Mouse (Mus musculus) Patski (cell line): ENCODE data around the gene Stard10. TPM values are rescaled to one million over a fixed set of nuclear protein-coding genes. Genes with fewer than 3 reads are reported as not detected.

Source experiments
- ATAC-seq: fragments of 100-300 bp; one replicate; pipeline ENCODE4 v1.8.0; 2021
- CTCF ChIA-PET: fragments of 350-600 bp; sonication (Branson Sonifier 250); formaldehyde crosslinking; loops from one replicate; lab custom pipeline; 2022; ENCODE audit warnings: inconsistent platforms; lab: Charles Lee
- POLR2A ChIA-PET: fragments of 350-600 bp; sonication (Branson Sonifier 250); formaldehyde crosslinking; loops from one replicate; lab custom pipeline; 2022; ENCODE audit warnings: antibody characterized with exemption, inconsistent platforms; lab: Charles Lee
- DNase-seq: peaks from one replicate; pipeline ENCODE4 v3.0.0-alpha.2; 2011; ENCODE audit warnings: low read depth, low spot score
- H3K27me3 ChIP-seq: fragments of 371-371 bp; one replicate; pipeline ENCODE4 v1.5.1; 2021
- CTCF ChIP-seq: fragments of 100-300 bp; IDR thresholded peaks from one replicate; pipeline ENCODE4 v1.5.1; 2021
- in situ Hi-C: fragments of 300-500 bp; cut with MboI; formaldehyde crosslinking; loops from 3 replicates; pipeline ENCODE4 v1.11.1; 2018; ENCODE audit warnings: low pct_unique_long_range_greater_than_20kb, mixed read lengths
- polyA plus RNA-seq: library from polyadenylated mRNA; unstranded; gene quantifications from one replicate; pipeline ENCODE4 v1.2.3, GENCODE M21; 2021

Gene Stard10
- polyA plus RNA-seq, 1 experiment from 2014 or later, result 68.5 TPM

GRCm38 (mm10) chr7:101291211-101291610 is 25.7 kb upstream of the Stard10 start:
- CTCF ChIA-PET, result interaction anchor here (1.3 kb wide), 1 partner anchor 13 kb away, joined by 3 read pairs; no protein-coding TSS in a partner anchor

GRCm38 (mm10) chr7:101291641-101292040 is 25.2 kb upstream of the Stard10 start:
- in situ Hi-C loops, result no loop called here
- no peak for ATAC-seq
- no peak for TF ChIP-seq CTCF
- DNase-seq, result no peak
- H3K27me3 ChIP-seq, result no peaks in the 10 kb centered on the region
- ChIA-PET CTCF (interaction anchor here (1.3 kb wide), 1 partner anchor 13 kb away, joined by 3 read pairs; no protein-coding TSS in a partner anchor), POLR2A (interaction anchor here (1.4 kb wide), 1 partner anchor 10 kb away, joined by 4 read pairs; the partner anchor contains the start of gene Atg16l2)

More at GRCm38 (mm10) chr7:101291211-101291610, 25.7 kb upstream of the Stard10 start:
- DNase-seq, result no peak
- TF ChIP-seq CTCF, result no peak
- in situ Hi-C loops, result no loop called here
- no peaks in the 10 kb centered on the region for H3K27me3 ChIP-seq
- POLR2A ChIA-PET, result interaction anchor here (1.4 kb wide), 1 partner anchor 10 kb away, joined by 4 read pairs; the partner anchor contains the start of gene Atg16l2
- ATAC-seq, result no peak

DNA sequence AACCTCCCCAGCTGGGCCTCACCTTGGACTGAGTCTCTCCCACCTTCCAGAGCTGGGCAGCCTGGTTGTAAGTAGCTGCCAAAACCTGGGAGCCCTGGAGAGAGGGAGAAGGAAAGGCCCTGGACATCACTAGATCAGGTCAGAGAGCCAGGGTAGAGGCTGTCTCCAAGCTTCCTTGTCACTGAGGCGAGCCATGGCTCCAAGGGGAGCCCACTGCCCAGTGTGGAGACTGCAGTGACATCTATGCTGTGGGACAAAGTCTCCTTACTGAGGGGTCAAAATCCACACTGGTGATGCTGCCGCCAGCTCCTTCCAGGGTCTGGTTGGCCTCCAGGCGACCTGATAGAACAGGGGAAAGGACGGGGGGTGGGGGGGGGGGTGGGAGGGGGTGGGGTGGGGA is 24.8 kb upstream of the Stard10 start:
- H3K27me3 ChIP-seq, result no peaks in the 10 kb centered on the region
- no peak for ATAC-seq
- CTCF ChIA-PET, result interaction anchor here (1.3 kb wide), 1 partner anchor 14 kb away, joined by 3 read pairs; no protein-coding TSS in a partner anchor
- no peak for DNase-seq
- in situ Hi-C loops, result no loop called here
- TF ChIP-seq CTCF, result no peak
- POLR2A ChIA-PET, result interaction anchor here (1.4 kb wide), 1 partner anchor 10 kb away, joined by 4 read pairs; the partner anchor contains the start of gene Atg16l2

GRCm38 (mm10) chr7:101292696-101293095 is 24.2 kb upstream of the Stard10 start:
- no peak for DNase-seq
- no peak for TF ChIP-seq CTCF
- no peaks in the 10 kb centered on the region for H3K27me3 ChIP-seq
- POLR2A ChIA-PET, result interaction anchor here (0.7 kb wide), 1 partner anchor 110 kb away, joined by 9 read pairs; no protein-coding TSS in a partner anchor
- ATAC-seq, result no peak
- CTCF ChIA-PET, result no interaction called here
- in situ Hi-C loops, result no loop called here

GRCm38 (mm10) chr7:101293138-101293537 is 23.7 kb upstream of the Stard10 start:
- TF ChIP-seq CTCF, result no peak
- no peaks in the 10 kb centered on the region for H3K27me3 ChIP-seq
- in situ Hi-C loops, result no loop called here
- ATAC-seq, result no peak
- no peak for DNase-seq
- POLR2A ChIA-PET, result interaction anchor here (0.7 kb wide), 1 partner anchor 110 kb away, joined by 9 read pairs; no protein-coding TSS in a partner anchor
- CTCF ChIA-PET, result interaction anchor here (1.1 kb wide), 1 partner anchor 18 kb away, joined by 3 read pairs; no protein-coding TSS in a partner anchor

GRCm38 (mm10) chr7:101293611-101294010 is 23.3 kb upstream of the Stard10 start:
- in situ Hi-C loops, result no loop called here
- ATAC-seq (no peak), DNase-seq (no peak)
- H3K27me3 ChIP-seq, result no peaks in the 10 kb centered on the region
- POLR2A ChIA-PET, result no interaction called here
- TF ChIP-seq CTCF, result no peak
- CTCF ChIA-PET, result interaction anchor here (1.0 to 1.1 kb wide), 2 partner anchors 17 to 218 kb away, joined by 3 read pairs; no protein-coding TSS in a partner anchor

- H3K27me3 ChIP-seq, result no peaks in the 10 kb centered on the region
- TF ChIP-seq CTCF, result no peak
- POLR2A ChIA-PET, result interaction anchor here (0.6 kb wide), 1 partner anchor 15 kb away, joined by 4 read pairs; no protein-coding TSS in a partner anchor
- in situ Hi-C loops, result no loop called here
- DNase-seq (no peak), ATAC-seq (no peak)
- CTCF ChIA-PET, result interaction anchor here (2.0 kb wide), 1 partner anchor 235 kb away, joined by 6 read pairs; no protein-coding TSS in a partner anchor
Measured at GRCm38 (mm10) chr7:101295438-101295837, 21.4 kb upstream of the Stard10 start.

DNA sequence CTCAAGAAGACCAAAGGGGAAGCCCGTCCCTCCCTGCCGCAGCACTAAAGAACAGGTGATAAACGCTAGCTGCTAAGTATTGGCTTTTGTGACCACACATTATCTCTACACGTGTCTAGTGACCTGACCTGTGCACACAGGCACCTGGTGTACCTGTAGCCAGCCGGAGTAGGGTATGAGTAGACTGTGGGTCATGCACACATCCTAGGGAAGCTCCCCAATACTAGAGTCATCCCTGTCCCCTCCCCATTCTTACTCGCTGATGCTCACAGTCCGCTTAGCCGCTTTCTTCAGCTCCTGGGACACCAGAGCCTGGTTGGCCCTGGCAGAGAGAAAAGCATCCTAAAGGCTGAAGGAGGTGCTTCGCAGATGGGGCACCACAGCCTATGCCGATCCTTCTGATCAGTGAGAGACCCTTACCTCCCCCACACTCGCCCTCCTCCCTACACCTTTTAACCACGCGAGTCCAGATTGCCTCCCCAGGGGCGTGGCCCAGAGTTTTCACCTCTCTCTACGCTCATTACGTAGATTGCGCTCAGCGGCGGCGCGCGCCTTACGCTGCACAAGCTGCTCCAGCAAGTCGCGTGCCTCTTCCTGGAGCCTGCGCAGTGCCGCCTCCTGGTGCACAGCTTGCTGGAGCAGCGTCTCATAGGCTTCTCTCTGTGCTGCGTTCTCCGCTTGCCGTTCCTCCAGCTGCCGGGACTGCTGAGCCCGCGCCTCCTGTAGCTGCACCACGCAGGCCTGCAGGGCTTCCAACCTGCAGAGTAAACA is 20.4 kb upstream of the Stard10 start:
- ATAC-seq (no peak), DNase-seq (no peak)
- H3K27me3 ChIP-seq, result no peaks in the 10 kb centered on the region
- TF ChIP-seq CTCF, result no peak
- ChIA-PET POLR2A (interaction anchor here (0.6 kb wide), 1 partner anchor 776 kb away, joined by 4 read pairs; no protein-coding TSS in a partner anchor), CTCF (interaction anchor here (2.0 kb wide), 2 partner anchors 8 to 236 kb away, joined by 6 read pairs; no protein-coding TSS in a partner anchor)
- in situ Hi-C loops, result no loop called here

- ATAC-seq (no peak), DNase-seq (no peak)
- in situ Hi-C loops, result no loop called here
- POLR2A ChIA-PET, result no interaction called here
- TF ChIP-seq CTCF, result no peak
- H3K27me3 ChIP-seq, result no peaks in the 10 kb centered on the region
- CTCF ChIA-PET, result interaction anchor here (2.0 kb wide), 2 partner anchors 8 to 236 kb away, joined by 6 read pairs; no protein-coding TSS in a partner anchor
Measured at GRCm38 (mm10) chr7:101297023-101297405, 19.9 kb upstream of the Stard10 start.

- CTCF ChIA-PET, result interaction anchor here (0.9 to 2.0 kb wide), 2 partner anchors 10 to 13 kb away, joined by 3 to 6 read pairs; no protein-coding TSS in a partner anchor
Measured at GRCm38 (mm10) chr7:101298375-101298774, 18.5 kb upstream of the Stard10 start.

More at GRCm38 (mm10) chr7:101298375-101298774, 18.5 kb upstream of the Stard10 start:
- H3K27me3 ChIP-seq, result no peaks in the 10 kb centered on the region
- in situ Hi-C loops, result no loop called here
- ATAC-seq (no peak), DNase-seq (no peak)
- TF ChIP-seq CTCF, result no peak
- POLR2A ChIA-PET, result no interaction called here
